Mouse (Mus musculus): ENCODE results near the gene Kcnk15.

Gene Kcnk15

DNA sequence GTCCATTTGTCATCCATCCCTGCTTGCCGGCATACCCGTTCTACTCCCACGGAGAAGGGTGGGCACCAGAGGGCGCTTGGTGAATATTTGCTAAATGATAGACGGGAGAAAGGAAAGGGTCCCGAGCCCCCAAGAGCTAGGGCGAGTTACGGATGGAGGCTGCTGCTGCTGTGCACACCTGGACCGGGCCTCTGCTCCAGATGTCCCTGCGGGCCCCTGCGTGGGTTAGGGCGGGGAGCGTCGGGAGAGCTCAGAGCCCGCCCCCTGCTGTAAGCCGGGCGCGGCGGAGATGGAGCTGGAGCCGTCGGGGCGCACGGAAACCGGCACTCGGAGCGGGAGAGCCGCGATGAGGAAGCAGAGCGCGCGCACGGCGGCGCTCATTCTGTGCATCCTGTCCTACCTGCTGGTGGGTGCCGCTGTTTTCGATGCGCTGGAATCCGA is at the start of gene Kcnk15:
Kcnk15 (plus strand) TSS at position 191 of the 441 bp plus-strand sequence.
- peak; percentile 38 for DNase-seq (ENCODE audit: low spot score)

DNA sequence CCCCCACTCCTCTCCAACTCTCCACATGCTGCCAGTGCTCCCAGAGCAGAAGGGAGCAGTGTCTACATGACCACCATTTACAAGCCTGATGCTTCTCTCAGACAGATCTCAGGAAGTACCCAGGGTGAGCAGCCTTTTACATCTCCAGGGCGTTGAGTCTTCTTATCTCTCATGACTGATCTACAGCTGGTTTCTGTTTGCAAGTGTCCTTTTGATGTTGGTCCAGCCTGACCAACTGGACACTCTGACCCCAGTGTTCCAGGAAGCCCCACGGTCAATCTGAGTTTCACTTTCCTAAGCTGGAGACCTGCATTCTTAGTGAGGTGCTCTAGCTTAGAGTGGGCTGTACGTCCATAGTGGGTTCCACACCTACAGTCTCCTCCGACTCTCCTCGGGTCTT is 49.6 kb upstream of the Kcnk15 start:
- no peak for DNase-seq (ENCODE audit: low spot score)

DNA sequence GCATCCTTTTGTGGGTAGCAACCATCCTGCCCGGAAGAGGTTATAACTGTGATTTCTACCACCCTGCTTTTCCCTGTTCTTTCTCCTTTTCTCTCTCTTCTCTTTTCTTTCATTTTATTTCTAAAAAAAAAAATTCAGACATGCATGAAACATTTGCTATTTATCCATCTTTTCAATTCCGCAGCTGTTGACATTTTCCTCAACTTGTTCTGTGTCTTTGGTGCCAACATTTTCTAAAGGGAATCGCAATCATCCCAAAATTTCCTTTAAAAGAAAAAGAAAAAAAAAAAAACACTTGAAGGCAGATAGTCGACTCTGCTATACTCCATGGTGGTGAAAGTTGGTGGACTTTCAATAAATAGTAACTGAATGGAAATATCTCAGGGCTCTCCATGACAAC is 44.3 kb upstream of the Kcnk15 start:
- no peak for DNase-seq (ENCODE audit: low spot score)

DNA sequence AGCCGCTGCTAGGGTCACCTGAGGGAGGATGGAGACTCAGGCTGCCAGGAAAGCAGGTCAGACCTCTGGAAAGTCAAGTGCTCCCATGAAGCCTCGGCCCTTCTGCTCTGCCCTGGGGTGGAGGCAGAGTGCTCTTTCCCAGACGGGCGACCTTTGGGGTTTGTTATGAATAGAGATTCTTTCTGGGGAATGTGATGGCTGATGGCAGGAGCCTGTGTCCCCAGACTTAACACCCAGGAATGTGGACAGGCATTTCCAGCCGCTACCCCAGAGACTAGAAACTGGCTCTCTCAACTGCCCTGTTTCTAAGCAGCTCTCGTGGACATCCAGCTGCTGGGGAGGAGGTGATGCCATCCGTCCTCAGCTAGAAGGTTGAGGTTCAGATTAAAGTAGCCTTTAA is 43.7 kb upstream of the Kcnk15 start:
- no peak for DNase-seq (ENCODE audit: low spot score)

DNA sequence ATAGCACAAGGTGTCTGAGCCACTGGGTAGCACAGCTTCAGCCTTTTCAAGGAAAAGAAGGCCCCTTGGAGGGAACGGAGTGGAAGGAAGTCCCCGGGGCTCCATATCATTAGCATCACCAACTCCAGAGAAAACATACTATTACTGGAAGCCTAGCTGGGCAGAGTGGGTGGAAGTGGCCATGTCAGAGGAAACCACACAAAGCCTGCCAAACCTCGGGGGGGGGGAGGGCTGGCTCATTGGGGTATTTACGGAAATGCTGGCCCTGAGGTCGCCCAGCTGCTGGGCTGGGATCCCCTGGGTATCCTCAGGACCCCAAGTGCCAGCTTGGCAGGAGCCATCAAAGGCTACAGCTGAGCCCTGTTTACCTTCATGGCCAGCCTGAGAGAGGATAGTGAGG is 40.4 kb upstream of the Kcnk15 start:
- no peak for DNase-seq (ENCODE audit: low spot score)

DNA sequence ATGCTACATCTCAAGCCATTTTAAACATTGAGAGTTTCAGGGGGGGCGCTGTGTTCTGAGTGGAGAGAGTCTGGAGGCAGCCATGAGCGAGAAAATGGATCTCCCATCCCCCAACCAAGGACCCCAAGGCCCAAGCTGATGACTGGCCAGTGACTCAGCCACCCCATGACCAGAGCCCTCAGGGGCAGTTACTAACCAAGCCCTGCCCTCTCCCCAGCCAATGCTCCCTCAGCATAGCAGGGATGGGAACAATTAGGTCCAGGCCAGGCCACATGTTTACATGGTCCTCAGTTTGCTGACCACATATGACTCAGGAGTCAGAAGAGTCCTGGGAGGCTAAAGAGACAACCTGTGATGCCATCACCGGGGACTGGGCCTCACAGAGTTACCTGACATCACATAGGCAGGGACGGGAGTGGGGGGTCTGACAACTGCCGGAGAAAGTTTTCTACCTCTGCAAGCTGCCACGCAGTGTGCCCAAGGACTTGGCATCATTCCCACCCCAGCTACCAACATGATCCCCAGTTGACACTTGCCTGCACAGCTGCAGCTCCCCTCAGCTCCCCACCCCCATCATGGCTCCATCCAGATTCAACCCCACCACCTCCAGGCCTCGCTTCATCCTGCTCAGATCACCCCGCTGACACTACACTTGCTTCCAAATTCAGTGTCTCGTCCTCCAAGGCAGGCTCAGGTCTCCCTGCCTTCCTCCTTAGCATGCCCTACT is 38.5 kb upstream of the Kcnk15 start:
- DNase-seq (ENCODE audit: low spot score), result no peak

DNA sequence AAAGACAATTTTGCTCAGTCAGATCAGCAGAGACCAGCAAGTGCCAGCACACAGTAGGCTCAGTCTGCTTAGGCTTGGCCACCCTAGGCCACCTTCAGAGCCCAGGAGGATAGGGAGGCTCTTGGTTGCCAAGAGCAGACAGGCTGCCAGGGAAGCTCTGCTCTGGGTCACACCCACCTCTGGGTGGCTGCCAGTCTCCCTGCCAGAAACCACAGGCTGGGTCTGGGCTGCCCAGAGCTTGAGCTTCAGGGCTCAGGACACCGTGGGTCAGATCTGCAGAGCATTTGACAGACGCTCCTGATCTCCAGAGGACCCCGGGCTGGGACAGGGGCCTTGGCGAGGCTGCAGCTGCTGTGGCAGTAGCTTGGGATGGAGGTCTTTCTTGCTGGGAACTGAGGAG is 32.8 kb upstream of the Kcnk15 start, which contains the start of gene Ccn5:
Ccn5 (plus strand) TSS at position 255 of the 400 bp plus-strand sequence.
- no peak for DNase-seq (ENCODE audit: low spot score)

DNA sequence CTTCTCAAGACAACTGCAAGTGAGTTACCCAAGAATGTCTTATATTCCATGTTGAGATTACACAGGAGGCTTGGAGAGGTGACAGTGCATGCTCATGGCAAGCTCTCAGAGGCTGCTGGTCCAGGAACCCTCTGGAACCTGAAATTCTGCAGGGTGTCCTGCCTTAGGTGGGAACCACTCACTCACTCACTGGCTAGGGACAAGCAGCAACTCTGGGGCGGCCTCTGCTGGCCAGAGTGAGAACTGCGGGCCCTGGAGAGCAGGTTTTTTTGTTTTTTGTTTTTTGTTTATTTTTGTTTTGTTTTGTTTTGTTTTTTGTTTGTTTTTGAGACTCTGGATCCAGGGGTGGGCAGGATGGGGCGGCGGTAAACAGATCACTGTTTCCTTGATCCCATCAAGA is 30.2 kb upstream of the Kcnk15 start:
- DNase-seq (ENCODE audit: low spot score), result peak; percentile 40

DNA sequence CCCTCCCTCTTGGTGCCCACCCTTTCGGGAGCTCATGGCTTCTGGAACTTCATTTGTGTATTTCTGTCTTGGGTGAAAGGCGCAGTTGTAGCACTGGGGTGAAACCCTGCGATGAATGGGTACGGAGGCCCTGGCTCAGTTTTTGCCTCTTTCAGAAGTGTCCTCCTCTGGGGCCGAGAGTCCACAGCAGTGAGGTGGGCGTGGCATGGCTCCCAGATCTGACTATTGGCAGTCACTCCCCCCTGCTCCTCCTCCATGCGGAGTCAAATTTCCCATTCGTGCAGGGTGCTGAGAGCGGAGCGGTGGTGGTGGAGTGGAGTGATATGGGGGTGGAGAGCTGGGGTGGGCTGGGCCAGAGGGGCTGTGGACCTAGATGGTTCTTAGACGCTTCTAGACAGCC is 29.7 kb upstream of the Kcnk15 start:
- DNase-seq (ENCODE audit: low spot score), result peak; percentile 87

DNA sequence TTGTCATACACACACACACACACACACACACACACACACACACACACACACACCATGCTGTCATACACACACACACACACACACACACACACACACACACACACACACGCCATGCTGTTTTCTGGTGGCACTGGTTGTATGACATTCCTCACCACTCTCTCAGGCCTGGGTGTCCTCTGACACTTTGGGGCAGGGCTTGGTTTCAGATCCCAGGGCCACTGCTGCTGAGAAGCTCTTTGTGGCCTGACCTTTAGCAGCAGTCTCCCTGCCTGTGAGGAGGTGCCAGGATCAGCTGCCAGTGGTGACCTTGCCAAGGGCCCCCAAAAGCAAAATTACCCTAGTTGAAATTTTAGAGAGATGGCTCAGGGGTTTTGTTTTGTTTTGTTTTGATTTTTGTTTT is 27.6 kb upstream of the Kcnk15 start:
- DNase-seq (ENCODE audit: low spot score), result no peak

DNA sequence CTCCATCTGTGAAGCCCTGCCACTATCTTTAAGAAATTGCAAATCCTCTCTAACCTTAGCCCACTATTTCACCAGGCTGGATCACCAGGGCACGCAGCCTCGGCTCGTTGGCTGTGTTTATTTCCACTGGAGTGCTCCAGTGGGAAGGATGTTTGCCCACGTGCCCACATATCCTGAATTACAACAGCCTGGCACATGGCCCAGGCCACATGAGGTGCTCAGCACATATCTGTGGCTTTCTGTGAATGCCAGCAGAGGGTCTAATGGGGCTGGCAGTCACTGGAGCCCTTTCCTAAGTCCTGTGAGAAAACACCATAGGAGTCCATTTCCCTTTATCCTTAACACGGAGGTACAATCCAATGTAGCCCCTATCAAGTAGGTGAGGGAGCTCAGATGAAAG is 27.0 kb upstream of the Kcnk15 start:
- DNase-seq (ENCODE audit: low spot score), result no peak

DNA sequence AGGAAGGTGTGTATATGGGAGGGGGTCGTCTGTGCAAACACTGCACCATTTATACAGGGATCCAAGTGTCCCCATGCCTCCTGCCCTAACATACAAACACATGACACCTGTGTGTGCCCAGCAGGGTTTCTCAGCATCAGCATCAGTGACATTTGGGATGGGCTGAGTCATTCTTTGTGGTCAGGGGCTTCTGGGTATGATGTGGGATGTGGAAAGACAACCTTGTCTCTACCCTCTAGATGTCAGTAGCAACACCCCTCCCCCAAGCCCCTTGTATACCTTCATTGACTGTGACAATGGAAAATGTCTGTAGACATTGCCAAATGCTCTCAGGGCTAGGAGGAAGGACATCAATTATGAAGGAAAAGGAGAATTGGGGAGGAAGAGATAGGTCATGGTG is 22.3 kb upstream of the Kcnk15 start:
- no peak for DNase-seq (ENCODE audit: low spot score)

DNA sequence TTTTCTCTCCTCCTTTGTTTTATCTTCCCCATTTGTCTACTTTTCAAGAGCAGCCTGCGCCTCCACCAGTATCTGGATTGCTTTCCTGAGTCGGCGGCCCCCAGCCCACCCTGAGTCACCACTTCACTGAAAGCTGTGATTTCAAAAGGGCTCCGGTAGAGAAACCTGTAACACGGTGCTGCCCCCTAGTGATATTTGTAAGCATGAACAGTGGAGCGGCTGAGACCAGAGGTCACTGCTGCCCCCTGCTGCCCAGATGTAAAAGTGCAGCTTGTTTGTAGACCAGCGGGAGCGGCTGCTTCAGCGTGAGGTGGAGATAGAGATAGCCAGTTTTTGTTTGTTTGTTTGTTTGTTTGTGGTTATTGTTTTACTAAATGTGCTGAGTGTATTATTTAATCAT is 15.4 kb upstream of the Kcnk15 start:
- peak; percentile 83 for DNase-seq (ENCODE audit: low spot score)

DNA sequence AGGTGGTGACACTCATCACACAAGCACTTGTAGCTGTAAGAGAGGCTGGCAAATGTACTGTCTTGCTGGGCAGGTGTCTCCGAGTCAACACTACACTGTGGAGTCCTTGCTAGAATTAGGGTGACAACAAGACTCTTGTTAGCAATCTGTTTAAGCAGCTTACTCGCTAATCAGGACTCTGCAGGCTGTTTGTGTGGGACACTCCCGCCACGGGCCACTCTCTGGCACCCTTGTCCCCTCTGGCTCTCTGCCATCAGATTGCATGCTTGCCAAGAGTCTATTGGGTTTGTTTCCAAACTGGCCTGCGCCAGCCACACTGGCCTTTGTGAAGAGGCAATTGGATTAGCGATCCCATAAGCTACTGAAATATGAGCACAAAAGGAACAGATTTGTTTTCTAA is 13.9 kb upstream of the Kcnk15 start:
- DNase-seq (ENCODE audit: low spot score), result no peak

DNA sequence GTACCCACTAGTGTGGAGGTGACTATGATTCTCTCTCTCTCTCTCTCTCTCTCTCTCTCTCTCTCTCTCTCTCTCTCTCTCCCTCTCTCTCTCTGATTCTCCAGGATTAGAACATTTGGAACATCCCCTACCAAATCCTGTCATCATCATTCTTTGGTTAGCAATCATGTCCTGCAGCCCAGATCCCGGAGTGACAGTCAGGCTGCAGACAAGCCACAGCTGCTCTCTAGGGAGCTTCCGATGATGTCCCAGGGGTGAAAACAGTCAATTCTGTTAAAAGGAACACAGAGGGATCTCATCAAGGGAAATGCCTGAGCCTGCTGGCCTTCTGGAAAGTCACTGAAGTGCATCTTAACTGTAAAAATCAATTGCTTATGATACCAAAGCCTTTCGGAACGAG is 11.4 kb upstream of the Kcnk15 start:
- no peak for DNase-seq (ENCODE audit: low spot score)

DNA sequence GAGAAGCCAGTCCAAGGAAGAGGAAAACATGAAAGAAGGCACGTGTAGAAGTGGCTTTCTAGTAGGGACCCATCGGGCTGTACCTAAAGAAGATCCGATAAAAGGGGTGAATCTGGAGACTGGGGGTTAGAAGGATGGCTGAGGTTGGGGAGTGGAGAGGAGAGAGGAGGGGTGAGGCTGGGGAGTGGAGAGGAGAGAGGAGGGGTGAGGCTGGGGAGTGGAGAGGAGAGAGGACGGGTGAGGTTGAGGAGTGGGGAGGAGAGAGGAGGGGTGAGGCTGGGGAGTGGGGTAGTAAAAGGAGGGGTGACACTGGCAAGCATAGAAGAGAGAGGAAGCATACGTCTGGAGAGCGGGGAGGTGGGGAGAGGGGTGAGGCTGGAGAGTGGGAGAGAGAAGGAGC is 3.8 kb downstream of the Kcnk15 start:
- no peak for DNase-seq (ENCODE audit: low spot score)

DNA sequence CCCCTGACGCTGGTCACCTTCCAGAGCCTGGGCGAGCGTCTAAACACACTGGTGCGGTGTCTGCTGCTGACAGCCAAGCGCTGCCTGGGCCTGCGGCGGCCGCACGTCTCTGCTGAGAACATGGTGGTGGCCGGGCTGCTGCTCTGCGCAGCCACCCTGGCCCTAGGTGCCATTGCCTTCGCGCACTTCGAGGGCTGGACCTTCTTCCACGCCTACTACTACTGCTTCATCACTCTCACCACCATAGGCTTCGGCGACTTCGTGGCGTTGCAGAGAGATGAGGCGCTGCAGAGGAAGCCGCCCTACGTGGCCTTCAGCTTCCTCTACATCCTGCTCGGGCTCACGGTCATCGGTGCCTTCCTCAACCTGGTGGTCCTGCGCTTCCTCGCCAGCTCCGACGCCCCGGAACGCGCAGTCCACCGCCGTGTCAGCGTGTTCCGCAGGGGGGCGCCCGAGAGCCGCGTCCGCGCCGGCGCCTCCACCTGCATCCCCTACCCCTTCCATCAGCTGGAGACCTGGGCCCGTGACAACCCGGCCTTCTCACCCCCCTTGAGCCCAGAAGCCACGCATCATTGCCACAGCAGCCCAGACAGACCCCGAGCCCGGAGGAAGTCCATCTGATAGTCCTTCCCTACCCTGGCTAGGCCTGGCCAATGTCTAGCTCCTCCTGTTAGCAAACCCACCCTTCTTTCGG is 5.0 kb downstream of the Kcnk15 start:
- peak; percentile 55 for DNase-seq (ENCODE audit: low spot score)

DNA sequence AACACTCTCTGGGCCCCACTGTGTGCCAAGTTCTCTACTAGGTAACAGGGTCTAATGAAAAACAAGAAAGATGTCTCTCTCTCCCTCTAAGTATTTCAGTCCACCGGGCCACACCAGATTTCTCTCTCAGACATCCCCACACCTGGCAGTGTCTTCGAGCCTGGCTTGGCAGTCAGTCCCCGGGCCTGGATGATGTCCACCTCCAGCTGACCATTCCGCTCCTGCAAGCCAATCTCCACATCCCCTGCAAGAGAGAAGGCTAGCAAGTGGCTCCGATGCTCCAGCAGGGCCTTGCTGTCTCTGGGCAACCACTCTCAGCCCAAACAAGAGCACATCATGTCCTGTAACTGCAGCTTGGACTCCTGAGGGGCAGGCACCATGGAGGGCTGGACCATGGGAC is 11.9 kb downstream of the Kcnk15 start:
- no peak for DNase-seq (ENCODE audit: low spot score)

DNA sequence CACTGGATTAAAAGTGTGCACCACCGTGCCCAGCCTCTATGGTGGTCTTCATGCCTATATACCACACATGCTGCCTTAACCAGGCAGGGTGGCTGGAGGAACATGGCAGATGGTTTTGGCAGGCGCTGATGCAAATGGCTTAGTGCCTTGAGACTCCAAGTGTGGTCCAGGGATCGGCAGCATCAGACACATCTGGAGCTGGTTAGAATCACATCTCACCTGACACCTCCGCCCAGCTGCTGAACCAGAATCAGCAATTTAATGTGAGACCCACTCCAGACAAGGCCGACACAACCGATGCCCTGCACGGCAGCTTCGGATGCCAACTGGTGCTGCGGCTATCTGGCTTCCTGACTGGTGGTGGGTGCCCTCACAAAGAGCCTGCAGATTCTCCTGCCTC is 12.6 kb downstream of the Kcnk15 start:
- peak; percentile 22 for DNase-seq (ENCODE audit: low spot score)

DNA sequence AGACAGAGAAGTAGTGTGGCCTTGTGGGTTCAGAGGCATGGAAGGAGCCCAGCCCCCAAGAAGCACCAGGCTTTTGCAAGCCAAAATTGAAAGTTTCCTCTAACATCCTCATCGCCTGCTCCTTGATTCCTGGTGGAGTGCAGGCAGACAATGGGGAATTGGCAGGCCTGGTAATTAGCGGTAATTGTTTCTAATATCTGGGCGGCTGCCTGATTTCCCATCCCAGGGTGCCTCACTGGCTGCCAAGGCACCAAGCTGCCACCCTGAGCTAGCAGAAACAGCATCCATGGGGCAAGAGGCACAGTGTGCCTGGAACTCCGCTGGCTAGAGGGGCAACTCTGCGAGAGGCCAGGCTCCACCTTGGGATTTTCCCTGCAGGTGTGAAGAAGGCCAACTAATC is 16.3 kb downstream of the Kcnk15 start:
- no peak for DNase-seq (ENCODE audit: low spot score)

DNA sequence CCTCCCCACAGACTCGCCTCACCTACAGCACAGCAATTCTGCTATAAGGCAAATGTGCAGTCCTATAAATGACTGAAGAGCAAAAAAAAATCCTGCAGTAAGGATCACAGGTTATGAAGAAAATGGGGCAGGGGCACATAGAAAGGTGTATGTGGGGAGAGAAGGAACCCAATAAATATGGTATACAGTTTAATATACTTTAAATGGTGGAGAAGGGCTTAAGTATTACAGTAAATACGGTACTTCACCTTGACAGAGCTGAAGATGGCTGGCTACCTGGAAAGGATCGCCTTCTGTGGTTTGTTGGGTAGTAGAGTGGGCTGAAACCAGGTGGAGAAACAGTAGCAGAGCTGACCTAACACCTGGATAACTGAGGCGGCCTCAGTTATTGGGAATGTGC is 17.8 kb downstream of the Kcnk15 start:
- no peak for DNase-seq (ENCODE audit: low spot score)

DNA sequence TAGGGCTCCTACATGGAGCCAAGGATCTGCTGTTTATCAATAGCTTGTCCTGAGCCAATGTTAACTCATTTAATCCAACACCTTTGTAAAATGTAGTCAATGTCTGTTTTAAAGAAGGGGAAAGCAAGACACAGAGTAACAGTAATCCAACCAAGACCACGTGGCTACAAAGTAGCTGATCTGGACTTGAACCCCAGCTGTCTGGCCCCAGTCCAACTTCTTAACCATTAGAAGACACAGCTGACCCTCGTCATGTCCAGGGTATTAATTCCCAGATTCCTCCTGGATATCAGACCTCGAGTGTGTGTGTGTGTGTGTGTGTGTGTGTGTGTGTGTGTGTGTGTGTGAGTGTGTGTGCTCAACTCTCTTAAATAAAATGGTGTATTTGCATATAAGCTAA is 18.5 kb downstream of the Kcnk15 start:
- no peak for DNase-seq (ENCODE audit: low spot score)

DNA sequence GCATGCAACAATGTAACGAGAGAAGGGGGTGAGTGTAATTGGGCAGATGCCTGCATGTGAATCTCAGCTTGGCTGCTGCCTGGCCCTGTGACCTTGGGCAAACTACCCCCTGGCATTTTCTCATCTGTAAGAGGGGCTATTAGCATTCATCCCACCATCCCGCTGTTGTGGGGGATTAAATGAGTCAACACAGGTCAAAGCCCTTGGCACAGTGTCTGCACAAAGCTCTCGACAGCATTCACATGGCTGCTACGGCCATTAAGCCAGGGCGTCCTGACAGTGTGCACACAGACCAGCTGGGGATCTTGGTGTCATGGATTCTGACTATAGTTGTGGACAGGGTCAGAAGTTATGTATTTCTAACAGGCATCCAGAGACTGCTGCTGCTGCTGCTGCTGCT is 21.4 kb downstream of the Kcnk15 start:
- peak; percentile 17 for DNase-seq (ENCODE audit: low spot score)

DNA sequence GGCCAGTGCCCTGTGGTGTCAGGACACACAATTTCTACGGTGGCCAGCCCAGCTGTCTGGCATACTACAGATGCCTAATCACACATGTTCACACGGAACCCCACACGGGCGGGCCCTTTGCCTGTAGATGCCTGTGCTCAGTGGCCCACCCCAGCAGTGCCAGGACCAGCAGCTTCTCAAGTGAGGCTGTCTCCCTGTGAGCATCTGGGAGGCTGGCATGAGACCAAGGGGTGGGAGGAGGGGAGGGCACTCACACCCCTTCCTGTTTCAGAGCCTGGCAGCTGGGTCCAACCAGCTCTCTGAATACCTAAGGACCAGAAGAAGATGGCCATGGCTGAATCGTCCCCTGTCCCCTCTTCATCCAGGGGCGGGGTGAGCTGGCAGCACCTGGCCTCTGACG is 22.0 kb downstream of the Kcnk15 start:
- no peak for DNase-seq (ENCODE audit: low spot score)
